Mouse (Mus musculus) layer of hippocampus, adult 9-10 months (tissue): ENCODE results near the gene Tmem158.

Experiments used
- DNase-seq: peaks from one replicate; pipeline ENCODE4 v3.0.0; 2022; ENCODE audit warnings: low spot score

Gene Tmem158

DNA sequence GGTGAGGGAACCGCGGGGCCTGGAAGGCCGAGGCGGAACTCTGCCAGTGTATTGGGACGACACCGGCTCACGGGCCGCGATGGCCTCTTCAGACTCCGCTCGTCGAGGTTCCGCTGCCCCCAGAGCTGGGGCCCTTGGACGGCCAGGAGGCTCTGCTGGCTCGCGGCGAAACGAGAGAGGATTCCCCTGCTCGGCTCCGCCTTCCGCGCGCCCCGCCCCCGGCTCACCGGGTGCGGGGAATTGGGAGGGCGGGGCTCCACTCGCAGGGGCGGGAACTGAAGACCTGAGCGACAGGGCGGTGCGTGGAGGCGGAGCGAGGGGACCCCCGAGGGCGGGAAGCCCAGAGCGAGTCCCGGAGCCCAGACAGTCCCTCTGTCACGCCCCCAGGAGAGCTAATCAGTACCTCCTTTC, at the start of gene Tmem158:
Gene Tmem158, minus strand, starts transcription at position 154 of the 411 bp plus-strand sequence.
- peak; percentile 41 for DNase-seq

DNA sequence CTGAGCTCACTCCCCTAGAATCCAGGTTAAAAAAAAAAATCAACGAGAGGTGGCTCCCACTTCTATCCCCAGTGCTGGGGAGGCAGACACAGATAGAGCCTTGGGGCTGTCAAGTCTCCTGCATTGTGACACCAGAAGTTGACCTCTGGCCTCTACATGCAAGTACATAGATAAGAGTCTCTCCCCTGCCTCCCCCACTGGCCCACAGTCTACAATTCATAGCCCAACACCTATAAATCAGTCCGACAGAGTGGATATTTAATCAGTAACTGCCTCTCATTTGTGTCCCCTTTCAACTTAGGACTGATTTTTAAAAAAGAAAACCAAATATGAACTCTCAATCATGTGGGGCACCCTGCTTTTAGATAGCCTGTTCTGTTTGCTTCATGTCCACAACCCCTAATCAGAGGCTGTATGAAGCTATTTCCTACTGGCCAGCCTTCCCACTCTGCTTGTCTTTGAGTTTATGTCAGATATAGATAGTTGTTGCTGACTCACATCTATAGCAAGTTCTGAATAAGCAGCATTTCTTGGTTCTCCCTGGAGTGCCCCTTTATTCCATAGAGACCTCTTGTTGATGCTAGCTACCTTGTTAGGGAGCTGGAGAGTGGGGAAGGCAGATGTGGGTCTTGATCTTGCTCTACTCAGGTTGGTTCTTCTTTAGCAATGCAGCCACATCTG, 49.3 kb upstream of the Tmem158 start:
- DNase-seq: no peak

DNA sequence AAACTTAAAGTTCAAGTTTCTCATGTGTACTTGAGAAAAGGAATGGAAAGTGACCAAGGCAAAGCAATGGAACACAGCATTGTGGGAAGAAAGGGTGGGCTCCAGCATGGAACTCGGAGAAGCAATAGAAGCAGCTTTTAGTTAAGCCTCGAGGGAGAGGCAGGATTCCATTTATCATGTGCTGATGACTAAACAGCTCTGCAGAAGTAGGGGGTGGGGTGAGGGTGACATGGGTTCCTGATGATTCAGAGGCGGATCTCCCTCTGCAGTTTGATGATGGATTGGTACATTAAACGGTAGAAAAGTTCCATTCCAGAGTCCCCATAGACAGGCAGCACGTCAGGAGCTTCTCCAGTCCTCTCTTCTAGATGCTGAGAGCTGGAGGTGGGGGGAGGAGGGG, 48.5 kb upstream of the Tmem158 start:
- no peak for DNase-seq

DNA sequence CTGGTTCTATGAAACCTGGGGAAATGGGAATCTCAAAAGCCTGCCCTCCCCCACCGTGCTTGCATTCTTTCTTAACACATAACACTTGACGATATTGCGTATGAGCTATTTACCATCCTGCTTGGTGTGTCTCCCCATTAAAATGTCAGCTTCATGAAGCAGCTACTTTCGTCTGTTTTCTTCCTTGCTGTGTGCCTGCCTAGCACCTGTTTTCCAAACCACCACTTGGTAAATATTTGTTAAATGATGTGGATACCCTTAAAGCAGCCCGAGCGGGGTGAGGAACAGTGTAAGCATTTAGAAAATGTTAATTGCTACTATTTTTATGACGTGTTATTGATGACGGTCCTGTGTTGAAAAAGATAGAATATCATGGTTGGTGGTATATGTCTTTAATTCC, 44.4 kb upstream of the Tmem158 start:
- no peak for DNase-seq

DNA sequence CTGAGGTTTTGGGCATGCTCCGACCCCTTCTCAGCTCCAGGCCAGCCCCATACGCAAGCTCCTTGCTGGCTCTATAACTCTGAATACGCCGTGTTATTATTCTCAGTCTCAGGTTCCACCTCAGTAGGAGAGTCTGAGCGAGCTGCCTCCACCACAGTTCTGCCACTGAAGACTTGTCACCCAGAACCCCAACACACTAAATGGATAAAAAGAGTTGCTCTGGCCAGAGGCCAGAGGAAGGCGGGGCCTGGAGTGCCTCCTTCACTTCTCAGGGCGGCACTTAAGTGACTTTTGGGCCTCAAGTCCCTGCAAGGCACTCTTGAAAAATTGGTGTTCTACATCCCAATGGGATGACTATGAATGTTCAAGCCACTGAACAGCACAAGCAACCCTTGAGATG, 43.4 kb upstream of the Tmem158 start:
- DNase-seq: no peak

DNA sequence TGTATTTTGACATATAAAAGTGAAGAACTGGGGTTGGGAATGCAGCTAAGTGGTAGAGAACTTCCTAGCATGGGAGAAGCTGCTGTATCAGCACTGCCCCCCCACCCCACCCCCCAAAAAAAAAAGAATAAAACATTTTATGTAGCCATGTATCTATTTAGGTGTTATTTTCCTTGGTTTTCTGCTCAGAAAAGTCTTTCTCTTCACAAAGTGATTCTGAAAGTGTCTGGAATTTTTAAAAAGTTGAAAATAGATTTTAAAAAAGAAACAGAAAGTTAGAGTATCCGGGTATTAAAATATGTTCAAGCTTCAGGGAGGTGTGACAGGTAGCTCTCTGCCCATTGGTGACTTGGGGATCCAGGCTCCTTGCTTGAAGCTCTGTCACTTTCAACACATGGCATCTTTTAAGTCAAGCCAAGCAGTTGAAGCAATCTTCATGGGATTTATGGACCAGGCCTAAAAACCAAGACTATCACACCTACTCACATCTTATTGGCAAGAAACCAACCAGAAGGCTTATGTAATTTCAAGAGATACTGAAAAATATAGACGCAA, 42.3 kb upstream of the Tmem158 start:
- no peak for DNase-seq

DNA sequence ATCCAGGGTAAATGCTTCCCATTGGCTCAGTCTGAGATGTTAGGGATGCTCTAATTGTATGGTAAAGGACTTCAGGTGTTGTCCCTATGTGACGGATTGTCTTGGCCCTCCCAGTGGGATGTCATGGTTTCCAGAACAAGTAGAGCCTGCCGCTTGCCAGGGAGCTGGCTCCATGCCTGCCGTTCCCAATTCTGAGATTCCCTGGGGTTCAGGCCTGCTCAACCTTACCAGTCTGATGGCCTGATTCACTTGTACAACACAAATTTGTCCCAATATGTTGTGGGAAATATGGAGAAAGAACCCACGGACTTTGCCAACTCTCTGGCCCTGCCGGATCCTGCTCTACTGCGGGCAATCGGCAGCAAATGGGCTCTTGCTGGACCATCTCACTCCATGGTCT, 37.3 kb upstream of the Tmem158 start:
- no peak for DNase-seq

DNA sequence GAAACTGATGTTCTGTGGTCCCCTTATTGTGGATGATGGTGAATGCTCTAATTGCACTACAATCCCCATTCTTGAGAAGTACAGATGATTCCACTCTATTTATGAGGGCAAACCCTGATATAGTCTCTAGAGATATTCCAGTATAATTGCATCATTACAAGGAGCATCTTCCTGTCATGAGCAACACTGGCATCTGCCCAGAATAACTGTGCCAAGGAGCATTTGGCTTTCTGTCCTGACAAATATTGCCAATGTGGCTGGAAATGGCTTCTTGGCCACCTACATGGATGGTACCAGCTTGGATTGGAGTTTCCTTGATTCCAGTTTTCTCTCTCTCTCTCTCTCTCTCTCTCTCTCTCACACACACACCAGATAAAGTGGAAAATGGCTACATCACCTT, 35.7 kb upstream of the Tmem158 start:
- no peak for DNase-seq

DNA sequence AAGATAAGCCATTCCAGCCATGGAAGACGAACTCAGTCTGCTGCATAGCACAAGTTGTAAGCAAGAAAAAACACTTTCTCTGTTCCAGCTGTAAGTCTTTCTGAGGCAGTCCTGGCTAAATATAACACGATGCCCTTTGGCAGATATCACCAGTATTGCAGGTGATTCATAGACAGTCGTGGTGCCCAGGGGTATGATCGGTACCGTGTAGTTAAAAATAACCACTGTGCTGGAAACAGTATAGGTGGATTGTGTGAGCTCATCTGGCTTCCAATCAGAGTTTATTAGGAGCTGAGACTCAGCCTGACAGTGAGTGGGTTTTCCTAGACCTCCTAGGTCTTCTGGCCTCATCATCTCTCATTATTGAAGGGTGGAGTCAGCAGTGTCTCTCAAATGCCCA, 34.0 kb upstream of the Tmem158 start:
- DNase-seq: no peak

DNA sequence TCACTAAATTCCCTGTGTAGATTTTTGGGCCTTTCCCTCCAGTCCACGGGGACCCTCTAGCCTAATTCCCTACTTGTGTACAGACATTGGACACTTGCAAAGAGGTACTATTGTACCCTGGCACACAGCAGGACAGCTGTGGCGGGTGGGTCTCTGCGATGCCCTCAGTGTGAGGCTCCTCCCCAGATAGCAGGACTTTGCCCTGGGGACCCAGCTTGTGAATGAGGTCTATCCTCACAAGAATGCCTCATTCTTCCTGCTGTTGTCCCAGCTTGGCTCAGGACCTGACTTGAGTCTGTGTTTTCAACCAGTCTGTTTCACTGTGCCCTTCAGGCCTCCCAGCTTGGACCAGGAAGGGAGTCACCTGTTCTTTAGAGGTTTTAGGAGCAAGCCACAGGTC, 27.8 kb upstream of the Tmem158 start:
- no peak for DNase-seq

DNA sequence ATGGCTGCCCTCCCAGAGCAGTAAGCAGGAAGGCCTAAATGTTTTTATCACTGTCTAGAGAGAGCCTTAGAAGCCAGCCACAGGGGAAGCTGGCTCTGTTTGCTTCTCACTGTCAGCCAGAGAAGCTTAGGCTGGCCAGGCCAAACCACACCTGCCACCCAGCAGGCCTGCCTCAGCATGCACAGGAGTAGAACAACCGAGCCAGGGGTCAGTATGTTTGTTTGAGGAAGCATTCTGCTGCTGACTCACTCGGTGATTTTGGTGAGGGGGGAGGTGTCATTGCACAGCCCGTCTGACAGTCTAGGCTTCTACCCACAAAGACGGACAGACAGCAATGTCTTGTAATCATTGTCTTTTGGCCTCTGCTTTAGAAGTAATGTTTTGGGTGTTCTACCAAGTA, 25.1 kb upstream of the Tmem158 start:
- DNase-seq: no peak

DNA sequence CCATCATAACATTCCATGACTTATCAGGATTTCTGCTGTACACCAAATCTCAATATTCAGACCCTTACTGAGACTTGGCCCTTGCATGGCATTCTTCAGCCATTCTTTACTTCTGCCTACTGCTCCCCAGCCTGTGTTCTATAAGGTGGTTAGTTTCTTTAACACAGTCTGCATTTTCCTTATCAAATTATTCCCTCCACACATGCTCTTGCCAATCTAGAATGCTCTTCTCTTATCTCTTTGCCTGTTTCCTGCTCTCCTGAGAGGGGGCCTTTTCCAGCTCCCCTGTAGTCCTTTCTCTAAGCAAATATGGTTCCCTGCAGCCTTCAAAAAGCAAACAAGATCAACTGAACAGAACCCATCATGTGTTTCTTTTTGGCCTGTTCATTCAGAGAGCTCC, 20.2 kb upstream of the Tmem158 start:
- DNase-seq: no peak

DNA sequence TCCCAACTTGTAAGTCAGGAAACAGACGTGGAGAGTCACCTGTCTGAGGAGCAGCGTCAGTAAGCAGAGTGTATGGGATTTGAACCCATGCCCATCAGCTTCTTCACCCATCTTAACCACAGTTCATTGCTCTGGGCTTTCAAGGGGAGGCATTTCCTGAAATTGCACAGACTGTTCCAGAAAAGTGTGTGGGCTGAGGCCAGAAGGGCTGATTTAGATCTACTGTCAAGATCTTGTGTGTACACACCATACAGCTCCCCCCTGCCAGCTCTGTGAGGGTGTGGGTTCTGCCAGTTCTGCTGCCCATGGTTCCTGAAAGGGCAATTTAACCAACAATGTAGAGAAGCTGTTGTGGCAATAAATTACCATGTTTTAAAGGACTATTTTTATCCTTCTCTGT, 17.4 kb upstream of the Tmem158 start:
- no peak for DNase-seq

DNA sequence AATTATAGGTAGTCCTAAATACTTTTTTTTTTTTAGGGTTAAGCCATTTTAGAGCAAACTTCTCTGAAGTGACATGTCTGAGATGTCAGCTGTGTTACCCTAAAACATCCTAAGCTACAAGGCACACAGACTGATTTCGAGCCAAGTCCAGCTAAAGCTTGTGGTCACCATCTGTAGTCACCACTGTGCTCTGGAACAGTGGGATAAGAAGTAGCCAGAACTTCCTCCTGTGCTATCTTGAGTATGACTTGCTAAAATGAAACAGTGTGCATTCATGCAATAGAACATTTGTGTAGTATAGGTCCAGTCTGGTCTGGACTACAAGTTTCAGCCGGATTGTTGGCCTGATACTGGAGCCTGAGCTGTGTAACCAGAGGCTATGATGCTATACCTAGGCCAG, 14.8 kb upstream of the Tmem158 start:
- no peak for DNase-seq

DNA sequence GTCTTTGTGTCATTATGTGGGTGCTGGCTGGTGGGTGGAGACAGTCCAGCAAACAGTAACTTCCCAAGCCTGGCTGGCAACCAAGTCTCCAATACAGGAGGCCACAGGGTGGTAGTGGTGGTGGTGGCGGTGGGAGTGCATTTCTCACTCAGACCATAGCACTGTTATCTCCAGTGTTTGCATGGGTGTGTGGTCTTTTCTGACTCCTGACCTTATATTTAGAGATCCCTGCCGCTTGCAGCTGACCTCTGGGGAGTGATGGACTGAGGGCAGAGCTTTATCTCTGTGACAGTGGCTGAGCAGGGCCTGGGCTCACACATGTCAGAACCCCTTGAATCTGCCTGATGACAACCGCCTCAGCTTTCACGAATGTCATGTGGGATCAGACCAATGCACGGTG, 14.1 kb upstream of the Tmem158 start:
- no peak for DNase-seq

DNA sequence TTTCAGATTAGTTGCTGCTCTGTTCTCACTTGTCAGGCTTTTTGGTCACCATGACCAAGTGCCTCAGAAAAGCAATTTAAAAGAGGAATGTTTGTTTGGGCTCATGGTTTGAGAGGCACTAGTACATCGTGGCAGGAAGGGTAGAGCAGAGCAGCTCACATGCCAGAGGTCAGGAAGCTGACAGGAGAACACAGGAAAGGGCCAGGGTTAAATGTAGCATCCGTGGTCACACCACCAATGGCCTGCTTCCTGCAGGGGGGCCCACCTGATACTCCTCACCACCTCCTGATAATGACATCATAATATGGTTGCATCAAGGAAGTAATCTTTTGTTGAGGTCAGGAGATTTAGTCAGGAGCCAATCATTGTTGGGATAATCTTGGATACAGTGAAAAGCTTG, 13.3 kb upstream of the Tmem158 start:
- no peak for DNase-seq

DNA sequence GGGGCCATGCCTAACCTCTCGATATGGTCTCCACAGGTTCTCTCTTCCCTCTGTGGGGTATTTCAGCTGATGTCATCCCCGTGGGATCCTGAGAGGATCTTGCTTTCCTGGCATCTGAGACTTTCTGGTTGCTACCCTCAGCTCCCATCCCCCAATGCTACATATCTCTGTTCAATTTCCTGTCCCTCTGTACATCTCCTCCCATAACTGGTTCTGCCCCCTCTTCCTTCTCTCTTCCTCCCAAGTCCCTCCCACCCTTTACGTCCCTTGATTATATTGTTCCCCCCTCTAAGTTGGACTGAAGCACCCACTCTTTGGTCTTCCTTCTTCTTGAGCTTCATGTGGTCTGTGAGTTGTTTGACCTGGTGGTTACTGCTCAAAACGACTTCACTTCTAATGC, 11.0 kb upstream of the Tmem158 start:
- no peak for DNase-seq

DNA sequence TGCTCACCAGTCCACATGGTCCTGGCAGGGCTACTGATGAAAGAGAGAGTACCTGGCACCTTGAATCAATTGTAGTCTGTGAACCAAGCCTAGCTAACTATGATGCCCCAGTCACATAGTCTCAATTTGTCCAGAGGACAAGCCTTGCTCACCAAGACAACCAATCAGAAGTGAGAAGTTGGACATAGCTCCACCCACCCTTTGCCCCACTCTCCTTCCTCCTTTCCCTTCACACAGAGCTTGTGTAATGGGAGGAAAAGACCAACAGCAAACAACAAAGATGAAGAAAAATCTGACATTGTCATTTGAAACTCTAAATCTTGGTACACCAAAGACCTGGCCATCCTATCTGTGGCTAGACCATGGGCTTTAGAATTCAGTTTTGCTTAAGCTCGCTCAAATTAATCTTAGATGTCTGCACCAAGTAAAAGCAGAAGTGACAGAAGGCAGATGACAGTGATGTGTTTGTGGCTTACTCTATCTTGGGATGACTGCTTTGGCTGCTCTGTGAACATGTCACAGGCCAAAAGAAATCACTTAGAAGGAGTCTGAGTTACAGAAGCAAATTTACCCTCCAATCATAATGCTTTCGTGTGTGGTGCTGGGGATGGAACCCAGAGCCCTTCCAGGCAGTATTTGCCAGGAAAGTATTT, 9.5 kb upstream of the Tmem158 start:
- no peak for DNase-seq

DNA sequence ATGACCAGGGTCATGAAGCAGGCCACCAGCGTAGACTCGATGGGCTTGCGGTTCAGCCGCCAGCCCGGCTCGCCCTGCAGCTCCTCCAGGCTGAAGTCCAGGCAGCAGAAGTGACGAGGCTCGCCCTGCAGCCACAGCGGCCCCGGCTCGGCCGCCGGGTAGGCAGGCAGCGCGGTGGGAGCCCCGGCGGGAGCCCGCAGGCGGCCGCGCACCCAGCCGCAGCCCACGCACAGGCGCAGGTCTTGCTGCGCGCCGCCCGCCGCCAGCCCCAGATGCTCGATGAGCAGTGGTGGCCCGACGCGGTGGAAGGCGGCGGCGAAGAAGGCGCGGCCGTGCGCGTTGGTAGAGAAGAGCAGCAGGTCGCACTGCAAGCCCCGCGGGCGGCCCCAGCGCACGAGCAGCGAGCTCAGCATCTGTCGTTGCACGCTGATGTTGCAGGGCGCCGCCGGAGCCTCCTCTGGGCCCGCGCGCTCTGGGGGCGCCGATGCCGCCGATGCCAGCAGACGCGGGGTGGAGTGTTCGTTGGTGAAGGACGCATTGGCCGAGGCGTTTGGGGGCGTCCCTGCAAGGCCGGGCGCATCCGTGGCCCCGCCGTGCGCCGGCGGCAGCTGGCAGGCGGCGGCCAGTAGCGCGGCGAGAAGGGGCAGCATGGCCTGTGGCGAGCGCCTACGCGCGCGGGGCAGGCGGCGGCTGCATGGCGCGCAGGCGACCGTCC, 511 bp downstream of the Tmem158 start:
- no peak for DNase-seq

DNA sequence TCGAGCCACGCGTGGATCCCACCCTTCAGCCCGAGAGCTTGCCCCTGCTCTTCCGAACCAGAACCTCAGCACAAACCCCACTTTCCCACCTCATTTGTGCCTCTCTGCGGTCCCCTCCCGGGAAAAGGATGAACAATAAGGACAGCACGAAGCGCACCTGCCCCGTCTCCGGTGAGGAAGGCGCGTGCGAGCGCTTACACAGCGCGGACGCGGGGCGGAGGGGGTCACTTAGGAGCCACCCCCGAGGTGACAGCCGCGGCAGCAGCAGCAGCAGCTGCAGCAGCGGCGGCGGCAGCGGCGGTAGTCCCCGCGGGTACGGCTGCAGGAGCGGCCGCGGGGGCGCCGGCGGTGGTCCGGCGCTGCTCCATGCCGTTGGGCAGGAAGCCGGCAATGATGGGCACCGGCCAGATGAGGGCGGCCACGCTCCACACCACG, 1.1 kb downstream of the Tmem158 start:
- peak; percentile 31 for DNase-seq

DNA sequence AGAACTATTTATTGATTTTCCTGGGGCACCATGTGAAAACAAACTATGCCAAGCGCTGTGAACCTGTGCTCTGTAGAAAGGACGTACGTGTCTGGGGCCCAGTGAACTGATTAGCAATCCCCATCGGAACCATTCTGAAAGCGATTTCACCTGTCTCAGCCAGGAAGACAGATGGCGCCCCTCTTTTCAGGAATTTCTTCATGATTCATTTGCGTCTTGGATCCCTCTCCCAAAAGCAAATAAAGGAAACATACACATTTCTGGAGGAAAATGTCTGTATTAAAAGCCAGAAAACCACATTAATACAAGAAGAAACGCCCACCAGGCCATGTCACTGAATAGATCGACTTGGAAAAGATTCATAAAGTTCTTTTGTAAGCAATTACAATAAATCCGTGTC, 1.8 kb downstream of the Tmem158 start:
- DNase-seq: no peak

DNA sequence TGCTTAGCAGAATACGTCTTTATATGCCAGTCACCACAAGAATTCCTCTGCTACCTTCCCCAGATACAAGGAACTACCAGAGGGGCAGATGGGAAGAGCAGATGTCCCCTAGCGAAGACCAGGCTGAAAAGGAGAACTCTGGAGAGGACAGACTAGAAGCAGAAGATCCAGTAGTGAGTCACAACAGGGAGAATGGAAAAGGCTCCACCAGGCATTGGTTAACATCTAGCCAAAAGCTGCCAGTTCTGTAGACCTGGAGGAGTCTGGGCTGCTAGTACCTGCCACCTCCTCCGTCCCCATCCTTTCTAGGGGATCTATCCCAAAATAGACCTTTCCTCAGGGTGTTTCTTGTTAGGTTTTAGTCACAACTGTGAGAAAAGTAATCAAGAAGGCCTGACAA, 4.8 kb downstream of the Tmem158 start:
- DNase-seq: no peak

DNA sequence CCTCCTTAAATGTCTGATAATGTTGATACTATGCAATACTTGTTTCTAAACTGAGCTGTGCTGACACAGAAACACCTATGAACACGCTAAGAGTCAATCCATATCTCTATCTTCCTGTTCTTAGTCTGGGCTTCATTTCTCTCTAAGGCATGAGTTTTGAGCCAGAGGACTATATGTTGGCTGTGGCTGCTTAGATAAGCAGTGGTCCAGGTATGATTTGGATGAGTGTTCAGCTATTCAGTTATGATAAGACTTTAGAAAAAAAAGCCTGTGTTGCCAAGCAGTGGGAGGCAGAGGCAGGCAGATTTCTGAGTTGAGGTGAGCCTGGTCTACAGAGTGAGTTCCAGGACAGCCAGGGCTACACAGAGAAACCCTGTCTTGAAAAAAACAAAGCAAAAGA, 12.6 kb downstream of the Tmem158 start:
- DNase-seq: no peak
